Mouse (Mus musculus) olfactory bulb, adult 2 months (tissue): ENCODE data around the gene Gm28372.

Source experiments
- CTCF ChIP-seq: fragments of 200-500 bp; IDR thresholded peaks from 2 replicates; pipeline ENCODE4 v1.5.1; 2012; ENCODE audit warnings: low read depth, mild to moderate bottlenecking, low read length, moderate library complexity; ENCODE audit not compliant: insufficient read depth
- POLR2A ChIP-seq: fragments of 200-500 bp; IDR thresholded peaks from 2 replicates; pipeline ENCODE4 v1.6.1; 2012; ENCODE audit warnings: mild to moderate bottlenecking, low read depth, low read length, moderate library complexity; ENCODE audit not compliant: insufficient read depth

GRCm38 (mm10) chr2:130429851-130430250 lies 24.8 kb downstream of the Gm28372 start:
- TF ChIP-seq POLR2A = no peak
- TF ChIP-seq CTCF = no peak
